Mouse (Mus musculus) erythroid progenitor cell, adult 5-6 weeks (primary cell): ENCODE results near the gene Gm11060. TPM values are rescaled to one million over a fixed set of nuclear protein-coding genes. Genes with fewer than 3 reads are reported as not detected.

Source experiments
- ATAC-seq: replicated peaks from 2 replicates; pipeline ENCODE4 v1.8.0; 2016; ENCODE audit warnings: moderate number of reproducible peaks, mild to moderate bottlenecking, moderate TSS enrichment, inconsistent platforms; ENCODE audit not compliant: poor library complexity, low FRiP score, severe bottlenecking
- total RNA-seq, 2 experiments: library from RNA; stranded (forward) in 1 of 2; stranded (reverse) in 1 of 2; fragments of 150-400 nt in 1 of 2; fragments of 186-747, 209-891 nt in 1 of 2; gene quantifications; 2 replicates each; pipeline versions ENCODE4 v1.2.3 to v1.2.4; 2015 to 2017; ENCODE audit warnings: low replicate concordance in 2 of 2

Gene Gm11060
- total RNA-seq, 2 experiments from 2014 or later = not detected

GRCm38 (mm10) chr2:105108703-105109158, 16.9 kb downstream of the Gm11060 start:
- no peak for ATAC-seq

GRCm38 (mm10) chr2:105114074-105114473, 22.3 kb downstream of the Gm11060 start:
- ATAC-seq = no peak

DNA sequence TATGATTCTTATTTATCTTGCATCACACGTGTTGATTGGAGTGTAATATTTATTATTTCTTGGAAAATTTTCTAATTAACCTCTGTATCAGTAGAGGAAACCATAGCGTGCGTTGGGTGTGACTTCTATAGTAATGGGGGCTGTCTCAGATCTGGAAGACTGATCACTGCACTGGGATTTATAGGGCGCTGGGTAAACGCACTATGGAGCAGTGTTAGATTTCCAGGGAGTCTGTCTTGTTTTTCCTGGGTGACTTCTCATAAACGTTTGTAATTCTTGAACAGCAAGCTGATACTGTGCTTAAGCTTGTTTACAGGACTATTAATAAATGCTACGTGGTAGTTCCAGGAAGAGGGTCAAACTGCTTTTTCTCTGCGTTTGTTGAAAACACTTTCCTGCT, 25.9 kb downstream of the Gm11060 start:
- ATAC-seq = no peak

DNA sequence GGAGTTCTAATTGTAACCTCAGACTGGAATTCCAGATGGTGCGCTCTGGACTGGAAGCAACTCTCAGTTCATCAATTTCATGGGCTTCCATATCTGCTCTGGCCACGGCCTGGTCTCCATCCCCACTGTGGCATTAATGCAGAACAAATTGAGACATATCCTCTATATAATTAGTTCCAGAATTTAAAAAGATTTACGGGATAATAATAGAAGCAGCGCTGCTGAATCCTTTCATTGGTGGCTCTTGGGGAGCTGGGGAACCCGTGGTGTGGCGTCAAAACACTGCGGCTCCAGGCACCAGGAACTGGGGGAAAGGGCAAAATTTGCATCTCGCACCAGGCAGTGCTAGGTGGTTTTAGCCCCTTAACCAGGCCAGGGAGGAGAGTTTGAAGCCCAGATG, 30.4 kb downstream of the Gm11060 start:
- no peak for ATAC-seq

DNA sequence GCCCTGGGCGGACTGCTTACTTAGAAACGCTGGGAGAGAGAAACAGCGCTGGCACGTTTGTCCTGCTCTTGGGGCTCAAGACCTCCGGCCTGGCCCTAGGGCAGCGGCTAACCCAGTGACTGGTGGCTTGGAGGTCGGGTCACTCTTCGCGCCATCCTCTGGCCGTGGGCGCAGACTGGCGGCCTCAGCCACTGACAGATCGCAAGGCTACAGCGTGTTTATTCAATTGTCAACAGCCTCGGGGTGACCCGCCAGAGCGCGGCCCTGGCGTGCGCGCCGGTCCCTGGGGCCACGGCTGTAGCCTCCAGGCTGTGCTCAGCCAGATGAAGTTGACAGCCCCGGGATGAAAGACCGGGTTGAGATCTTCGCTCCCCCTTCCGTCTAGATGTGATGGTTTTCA, 31.1 kb downstream of the Gm11060 start:
- ATAC-seq = no peak

GRCm38 (mm10) chr2:105123431-105123830, 31.6 kb downstream of the Gm11060 start:
- no peak for ATAC-seq

GRCm38 (mm10) chr2:105123881-105124280, 32.1 kb downstream of the Gm11060 start:
- ATAC-seq = no peak

GRCm38 (mm10) chr2:105124391-105124790, 32.6 kb downstream of the Gm11060 start:
- no peak for ATAC-seq

GRCm38 (mm10) chr2:105125205-105125604, 33.4 kb downstream of the Gm11060 start:
- no peak for ATAC-seq

- ATAC-seq = no peak
Observed at GRCm38 (mm10) chr2:105125641-105126040, 33.8 kb downstream of the Gm11060 start.

DNA sequence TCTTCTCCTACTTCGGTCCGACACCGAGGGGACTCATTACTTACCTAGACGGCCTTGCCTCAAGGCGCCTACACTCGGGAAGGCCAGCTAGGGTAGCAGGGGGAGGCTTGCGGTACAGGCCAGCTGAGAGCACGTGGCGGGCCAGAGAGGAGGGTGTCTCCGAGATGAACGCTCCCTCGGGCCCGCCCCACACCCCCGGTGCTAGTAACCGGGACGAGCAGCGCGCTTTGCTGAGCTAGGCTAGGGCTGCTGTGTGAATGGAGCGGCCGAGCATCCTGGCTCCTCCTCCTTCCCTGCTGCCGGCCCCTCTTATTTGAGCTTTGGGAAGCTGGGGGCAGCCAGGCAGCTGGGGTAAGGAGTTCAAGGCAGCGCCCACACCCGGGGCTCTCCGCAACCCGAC, 34.5 kb downstream of the Gm11060 start, which contains the start of gene Wt1:
Wt1 (plus strand) TSS at position 251 of the 400 bp plus-strand sequence.
- no peak for ATAC-seq

DNA sequence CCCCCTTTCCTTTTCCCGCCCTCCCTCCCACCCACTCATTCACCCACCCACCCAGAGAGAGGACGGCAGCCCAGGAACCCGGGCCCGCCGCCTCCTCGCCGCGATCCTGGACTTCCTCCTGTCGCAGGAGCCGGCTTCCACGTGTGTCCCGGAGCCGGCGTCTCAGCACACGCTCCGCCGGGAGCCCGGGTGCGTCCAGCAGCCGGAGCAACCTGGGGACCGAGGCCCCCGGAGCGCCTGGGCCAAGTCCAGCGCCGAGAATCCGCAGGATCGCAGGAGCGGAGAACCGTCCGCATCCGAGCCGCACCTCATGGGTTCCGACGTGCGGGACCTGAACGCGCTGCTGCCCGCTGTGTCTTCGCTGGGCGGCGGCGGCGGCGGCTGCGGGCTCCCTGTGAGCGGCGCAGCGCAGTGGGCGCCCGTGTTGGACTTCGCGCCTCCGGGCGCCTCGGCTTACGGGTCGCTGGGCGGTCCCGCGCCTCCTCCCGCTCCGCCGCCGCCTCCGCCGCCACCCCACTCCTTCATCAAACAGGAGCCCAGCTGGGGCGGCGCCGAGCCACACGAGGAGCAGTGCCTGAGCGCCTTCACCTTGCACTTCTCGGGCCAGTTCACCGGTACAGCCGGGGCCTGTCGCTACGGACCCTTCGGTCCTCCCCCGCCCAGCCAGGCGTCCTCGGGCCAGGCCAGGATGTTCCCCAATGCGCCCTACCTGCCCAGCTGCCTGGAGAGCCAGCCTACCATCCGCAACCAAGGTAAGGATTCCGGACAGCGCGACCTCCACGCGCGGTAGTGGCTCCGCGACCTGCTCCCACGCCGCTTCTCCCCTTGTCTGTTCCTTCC, 35.1 kb downstream of the Gm11060 start:
- ATAC-seq = no peak

GRCm38 (mm10) chr2:105127531-105128480, 36.0 kb downstream of the Gm11060 start:
- ATAC-seq = no peak

- no peak for ATAC-seq
Observed at GRCm38 (mm10) chr2:105128564-105128963, 36.7 kb downstream of the Gm11060 start.

DNA sequence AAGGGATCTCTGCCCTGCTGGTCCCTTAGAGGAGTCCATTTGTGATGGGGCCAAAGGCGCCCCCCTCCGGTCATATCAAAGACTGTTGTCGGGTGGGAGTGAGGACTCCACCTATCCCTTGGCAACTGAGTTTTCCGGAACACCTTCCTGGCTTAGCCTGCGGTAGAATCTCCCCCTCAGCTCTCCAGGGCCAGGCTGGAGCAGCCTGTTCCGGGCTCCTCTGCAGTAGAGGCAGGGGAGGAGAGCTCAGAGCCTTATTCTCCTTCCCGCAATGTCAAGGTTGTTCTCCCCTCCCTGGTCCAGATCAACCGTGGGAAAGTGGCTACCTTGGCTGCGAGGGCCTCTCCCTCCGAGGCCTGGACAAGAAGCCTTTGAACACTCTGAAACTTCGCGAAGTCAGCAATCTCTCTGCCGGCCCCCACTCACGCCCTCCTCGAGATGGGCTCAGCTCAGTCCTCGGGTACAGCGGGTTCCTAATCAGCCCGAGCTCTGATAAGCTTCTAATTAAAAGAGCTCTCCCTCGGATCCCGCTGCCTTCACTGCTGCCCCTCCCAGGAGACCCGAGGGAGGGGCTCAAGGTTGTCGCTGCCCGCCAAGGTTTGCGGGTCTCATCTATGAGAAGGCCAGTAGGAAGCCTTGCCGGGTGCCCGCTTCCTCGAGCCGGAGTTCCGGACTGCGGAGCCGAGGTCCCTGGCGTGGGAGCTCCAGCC, 38.7 kb downstream of the Gm11060 start:
- no peak for ATAC-seq

GRCm38 (mm10) chr2:105131061-105131810, 39.4 kb downstream of the Gm11060 start:
- ATAC-seq = no peak

DNA sequence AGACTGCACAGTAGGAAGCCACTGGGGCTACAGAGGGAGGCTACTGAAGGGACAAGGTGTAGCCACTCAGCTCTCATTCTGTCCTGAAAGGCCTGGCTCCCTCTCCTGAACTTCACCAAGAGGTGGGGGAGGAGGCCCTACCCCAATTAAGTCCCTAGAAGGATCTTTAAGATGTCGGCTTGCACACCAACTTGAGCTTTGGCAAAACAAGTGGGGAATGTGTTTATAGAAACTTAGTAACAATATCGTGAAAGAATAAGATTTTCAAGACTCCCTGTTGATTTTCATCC, 39.9 kb downstream of the Gm11060 start:
- no peak for ATAC-seq

GRCm38 (mm10) chr2:105132300-105132699, 40.5 kb downstream of the Gm11060 start:
- no peak for ATAC-seq
